ENCODE assay signal across 15 mouse cellular contexts in the genomic region with DNA sequence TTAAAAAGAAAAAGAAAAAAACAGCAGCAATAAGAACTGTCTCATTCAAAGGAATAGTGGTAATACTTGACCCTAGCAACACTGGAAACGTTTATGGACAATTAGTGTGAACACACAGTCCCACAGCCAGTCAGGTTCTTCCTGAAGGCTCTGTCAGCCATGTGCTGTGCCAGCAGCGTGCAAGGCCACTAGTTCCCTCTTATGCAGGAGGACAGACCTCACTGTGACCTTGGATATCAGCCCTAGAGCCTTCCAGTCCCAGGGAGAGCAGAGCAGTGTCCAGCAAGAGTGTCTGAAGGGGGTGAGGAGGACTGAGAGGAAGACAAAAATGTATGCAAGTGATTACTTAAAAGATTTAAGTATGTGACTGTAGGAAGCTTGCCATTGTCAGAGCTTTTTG.
"Had no signal": no experiment of that assay in that cellular context is flagged by ENCODE, and none has a peak within 500 bp of the region (broad histone marks: within the 10 kb centered on the region; RNA-seq: fewer than 3 reads in every experiment).

No protein-coding gene starts in this region.

- ATAC-seq: liver, embryonic 12.5 days had no signal

- H3K9me3 ChIP-seq: limb, embryonic 15.5 days; liver, embryonic 12.5 days; midbrain, embryonic 10.5 days; neural tube, embryonic 15.5 days had no signal

- DNase-seq: kidney, postnatal 10 days; lung, embryonic 14.5 days; lung, postnatal 10 days; lung, postnatal 4 days; midbrain, embryonic 14.5 days; right cerebral cortex, adult 18-20 months; right cerebral cortex, postnatal 25 days; thymus, adult 18-20 months; thymus, postnatal 14 days had no signal

- H3K4me3 ChIP-seq: left cerebral cortex, adult 2 months; limb, embryonic 15.5 days; liver, embryonic 12.5 days; midbrain, embryonic 10.5 days; myocyte; neural tube, embryonic 15.5 days had no signal

- H3K4me1 ChIP-seq: limb, embryonic 15.5 days; liver, embryonic 12.5 days; midbrain, embryonic 10.5 days; neural tube, embryonic 15.5 days had no signal

- H3K4me2 ChIP-seq: limb, embryonic 15.5 days; liver, embryonic 12.5 days; lung, embryonic 14.5 days; neural tube, embryonic 15.5 days had no signal

- H3K27ac ChIP-seq: left cerebral cortex, adult 2 months; limb, embryonic 15.5 days; liver, embryonic 12.5 days; midbrain, embryonic 10.5 days; neural tube, embryonic 15.5 days had no signal

- H3K9ac ChIP-seq: limb, embryonic 15.5 days; liver, embryonic 12.5 days; lung, embryonic 14.5 days; neural tube, embryonic 15.5 days had no signal

- H3K27me3 ChIP-seq: limb, embryonic 15.5 days; liver, embryonic 12.5 days; neural tube, embryonic 15.5 days had no signal
